Mouse (Mus musculus): ENCODE results near the gene Invs. TPM values are rescaled to one million over a fixed set of nuclear protein-coding genes. Genes with fewer than 3 reads are reported as not detected.

Invs gene
- polyA plus RNA-seq, 1 experiment, result 1.8 TPM

GRCm38 (mm10) chr4:48258045-48258444 lies 21.5 kb upstream of the Invs start:
- Histone ChIP-seq H3K4me1 (ENCODE audit: control insufficient read depth, insufficient read depth, insufficient read length, low read length) (peaks cover 2% of the 10 kb centered on the region; the same call in 1 of the 2 replicates), H3K27me3 (ENCODE audit: control insufficient read depth, insufficient read depth, low read length) (no peaks in the 10 kb centered on the region), H3K4me3 (ENCODE audit: low read depth, low read length) (no peak overlapping the region), H3K27ac (ENCODE audit: insufficient read depth, low read depth, low read length) (no peak overlapping the region), H3K36me3 (ENCODE audit: control insufficient read depth, insufficient read depth, low read length) (no peaks in the 10 kb centered on the region)
- WGBS, result 93% methylated on average over 3 of the region's 3 CpGs
- TF ChIP-seq CTCF (IDR thresholded peaks at IDR 0.05; ENCODE audit: extremely low read depth, insufficient read length, insufficient replicate concordance, low read depth, low read length) (no peak), POLR2A (IDR thresholded peaks at IDR 0.05; ENCODE audit: low read depth, low read length) (no peak)

GRCm38 (mm10) chr4:48267683-48268082 lies 11.9 kb upstream of the Invs start:
- TF ChIP-seq CTCF (IDR thresholded peaks at IDR 0.05; ENCODE audit: extremely low read depth, insufficient read length, insufficient replicate concordance, low read depth, low read length) (no peak), POLR2A (IDR thresholded peaks at IDR 0.05; ENCODE audit: low read depth, low read length) (no peak)
- WGBS, result 63% methylated on average over 3 of the region's 3 CpGs
- Histone ChIP-seq H3K27me3 (ENCODE audit: control insufficient read depth, insufficient read depth, low read length) (no peaks in the 10 kb centered on the region), H3K4me3 (ENCODE audit: low read depth, low read length) (no peak overlapping the region), H3K27ac (ENCODE audit: insufficient read depth, low read depth, low read length) (no peak overlapping the region), H3K4me1 (ENCODE audit: control insufficient read depth, insufficient read depth, insufficient read length, low read length) (peaks cover 22% of the 10 kb centered on the region; the same call in 1 of the 2 replicates), H3K36me3 (ENCODE audit: control insufficient read depth, insufficient read depth, low read length) (no peaks in the 10 kb centered on the region)

- 32% methylated on average over 1 of the region's 1 CpGs for WGBS
- TF ChIP-seq POLR2A (IDR thresholded peaks at IDR 0.05; ENCODE audit: low read depth, low read length), result no peak
- TF ChIP-seq CTCF (IDR thresholded peaks at IDR 0.05; ENCODE audit: extremely low read depth, insufficient read length, insufficient replicate concordance, low read depth, low read length), result no peak
Observed at GRCm38 (mm10) chr4:48268127-48268526, 11.4 kb upstream of the Invs start.

GRCm38 (mm10) chr4:48270532-48270931 lies 9.0 kb upstream of the Invs start:
- H3K36me3 ChIP-seq (ENCODE audit: control insufficient read depth, insufficient read depth, low read length), result no peaks in the 10 kb centered on the region
- H3K4me1 ChIP-seq (ENCODE audit: control insufficient read depth, insufficient read depth, insufficient read length, low read length), result peaks cover 28% of the 10 kb centered on the region
- TF ChIP-seq CTCF (IDR thresholded peaks at IDR 0.05; ENCODE audit: extremely low read depth, insufficient read length, insufficient replicate concordance, low read depth, low read length) (no peak), POLR2A (IDR thresholded peaks at IDR 0.05; ENCODE audit: low read depth, low read length) (no peak)
- no peak overlapping the region for H3K27ac ChIP-seq (ENCODE audit: insufficient read depth, low read depth, low read length)
- H3K4me3 ChIP-seq (ENCODE audit: low read depth, low read length), result no peak overlapping the region
- no peaks in the 10 kb centered on the region for H3K27me3 ChIP-seq (ENCODE audit: control insufficient read depth, insufficient read depth, low read length)

More at GRCm38 (mm10) chr4:48268127-48268526, 11.4 kb upstream of the Invs start:
- Histone ChIP-seq H3K27me3 (ENCODE audit: control insufficient read depth, insufficient read depth, low read length) (no peaks in the 10 kb centered on the region), H3K27ac (ENCODE audit: insufficient read depth, low read depth, low read length) (no peak overlapping the region), H3K36me3 (ENCODE audit: control insufficient read depth, insufficient read depth, low read length) (no peaks in the 10 kb centered on the region), H3K4me3 (ENCODE audit: low read depth, low read length) (no peak overlapping the region), H3K4me1 (ENCODE audit: control insufficient read depth, insufficient read depth, insufficient read length, low read length) (peaks cover 22% of the 10 kb centered on the region; the same call in 1 of the 2 replicates)

- peaks cover 28% of the 10 kb centered on the region for H3K4me1 ChIP-seq (ENCODE audit: control insufficient read depth, insufficient read depth, insufficient read length, low read length)
- H3K4me3 ChIP-seq (ENCODE audit: low read depth, low read length), result no peak overlapping the region
- WGBS, result 27% methylated on average over 5 of the region's 5 CpGs
- H3K27me3 ChIP-seq (ENCODE audit: control insufficient read depth, insufficient read depth, low read length), result no peaks in the 10 kb centered on the region
- TF ChIP-seq CTCF (IDR thresholded peaks at IDR 0.05; ENCODE audit: extremely low read depth, insufficient read length, insufficient replicate concordance, low read depth, low read length), result no peak
- TF ChIP-seq POLR2A (IDR thresholded peaks at IDR 0.05; ENCODE audit: low read depth, low read length), result no peak
- H3K27ac ChIP-seq (ENCODE audit: insufficient read depth, low read depth, low read length), result peak overlapping the region; percentile 62; the same call in 1 of the 2 replicates
- H3K36me3 ChIP-seq (ENCODE audit: control insufficient read depth, insufficient read depth, low read length), result no peaks in the 10 kb centered on the region
Observed at GRCm38 (mm10) chr4:48271838-48272237, 7.7 kb upstream of the Invs start.

- Histone ChIP-seq H3K27ac (ENCODE audit: insufficient read depth, low read depth, low read length) (no peak overlapping the region), H3K4me3 (ENCODE audit: low read depth, low read length) (no peak overlapping the region), H3K4me1 (ENCODE audit: control insufficient read depth, insufficient read depth, insufficient read length, low read length) (peaks cover 24% of the 10 kb centered on the region), H3K27me3 (ENCODE audit: control insufficient read depth, insufficient read depth, low read length) (no peaks in the 10 kb centered on the region), H3K36me3 (ENCODE audit: control insufficient read depth, insufficient read depth, low read length) (no peaks in the 10 kb centered on the region)
- 81% methylated on average over 7 of the region's 7 CpGs for WGBS
- no peak for TF ChIP-seq POLR2A (IDR thresholded peaks at IDR 0.05; ENCODE audit: low read depth, low read length)
- TF ChIP-seq CTCF (IDR thresholded peaks at IDR 0.05; ENCODE audit: extremely low read depth, insufficient read length, insufficient replicate concordance, low read depth, low read length), result no peak
Observed at GRCm38 (mm10) chr4:48273119-48273829, 6.3 kb upstream of the Invs start.

GRCm38 (mm10) chr4:48275736-48276135 lies 3.8 kb upstream of the Invs start:
- TF ChIP-seq CTCF (IDR thresholded peaks at IDR 0.05; ENCODE audit: extremely low read depth, insufficient read length, insufficient replicate concordance, low read depth, low read length) (no peak), POLR2A (IDR thresholded peaks at IDR 0.05; ENCODE audit: low read depth, low read length) (no peak)
- WGBS, result 68% methylated on average over 3 of the region's 3 CpGs
- Histone ChIP-seq H3K4me3 (ENCODE audit: low read depth, low read length) (no peak overlapping the region), H3K27ac (ENCODE audit: insufficient read depth, low read depth, low read length) (no peak overlapping the region), H3K36me3 (ENCODE audit: control insufficient read depth, insufficient read depth, low read length) (no peaks in the 10 kb centered on the region), H3K4me1 (ENCODE audit: control insufficient read depth, insufficient read depth, insufficient read length, low read length) (peaks cover 18% of the 10 kb centered on the region), H3K27me3 (ENCODE audit: control insufficient read depth, insufficient read depth, low read length) (no peaks in the 10 kb centered on the region)
